Mouse (Mus musculus): ENCODE data around the gene Lamtor3. TPM values are rescaled to one million over a fixed set of nuclear protein-coding genes. Genes with fewer than 3 reads are reported as not detected.
"Not testable (repeated sequence)": the region's sequence is repeated elsewhere in the genome, so short reads cannot be mapped to it uniquely, and the experiment has no call there.

The Lamtor3 gene
- polyA plus RNA-seq, 1 experiment from 2014 or later, result 91.8 TPM

- peaks cover 42% of the 10 kb centered on the region for H3K4me1 ChIP-seq
- H3K9me3 ChIP-seq (replicated peaks), result no peaks in the 10 kb centered on the region
- H3K27me3 ChIP-seq (ENCODE audit: low read depth, poor library complexity, severe bottlenecking), result no peaks in the 10 kb centered on the region; the same call in 1 of the 2 replicates
- DNase-seq (ENCODE audit: low spot score), result no peak
- WGBS, result 76% methylated on average over 23 of the region's 23 CpGs
- H3K36me3 ChIP-seq, result no peaks in the 10 kb centered on the region
- H3K27ac ChIP-seq (replicated peaks), result no peak overlapping the region
- no peak overlapping the region for H3K4me3 ChIP-seq
These were observed 36.1 kb downstream of the Lamtor3 start for GRCm38 (mm10) chr3:137954256-137954916.

GRCm38 (mm10) chr3:137955560-137956081 lies 37.3 kb downstream of the Lamtor3 start:
- Histone ChIP-seq H3K27ac (replicated peaks) (no peak overlapping the region), H3K36me3 (no peaks in the 10 kb centered on the region), H3K4me3 (peak overlapping the region; percentile 18), H3K27me3 (ENCODE audit: low read depth, poor library complexity, severe bottlenecking) (no peaks in the 10 kb centered on the region; the same call in 1 of the 2 replicates), H3K9me3 (replicated peaks) (no peaks in the 10 kb centered on the region), H3K4me1 (peaks cover 42% of the 10 kb centered on the region)
- WGBS, result 37% methylated on average over 16 of the region's 16 CpGs
- no peak for DNase-seq (ENCODE audit: low spot score)

- no peaks in the 10 kb centered on the region; the same call in 1 of the 2 replicates for H3K27me3 ChIP-seq (ENCODE audit: low read depth, poor library complexity, severe bottlenecking)
- H3K27ac ChIP-seq (replicated peaks), result no peak overlapping the region
- H3K4me3 ChIP-seq, result no peak overlapping the region
- H3K9me3 ChIP-seq (replicated peaks), result no peaks in the 10 kb centered on the region
- 86% methylated on average over 9 of the region's 9 CpGs for WGBS
- DNase-seq (ENCODE audit: low spot score), result no peak
- no peaks in the 10 kb centered on the region for H3K36me3 ChIP-seq
- peaks cover 29% of the 10 kb centered on the region for H3K4me1 ChIP-seq
These were observed 39.6 kb downstream of the Lamtor3 start for GRCm38 (mm10) chr3:137957864-137958263.

GRCm38 (mm10) chr3:137958352-137958751 lies 40.0 kb downstream of the Lamtor3 start:
- Histone ChIP-seq H3K27ac (replicated peaks) (no peak overlapping the region), H3K4me3 (no peak overlapping the region), H3K27me3 (ENCODE audit: low read depth, poor library complexity, severe bottlenecking) (no peaks in the 10 kb centered on the region; the same call in 1 of the 2 replicates), H3K4me1 (peaks cover 24% of the 10 kb centered on the region), H3K9me3 (replicated peaks) (no peaks in the 10 kb centered on the region), H3K36me3 (no peaks in the 10 kb centered on the region)
- 95% methylated on average over 4 of the region's 4 CpGs for WGBS
- no peak for DNase-seq (ENCODE audit: low spot score)

- 82% methylated on average over 4 of the region's 4 CpGs for WGBS
- H3K9me3 ChIP-seq (replicated peaks), result no peaks in the 10 kb centered on the region
- H3K27me3 ChIP-seq (ENCODE audit: low read depth, poor library complexity, severe bottlenecking), result no peaks in the 10 kb centered on the region; the same call in 1 of the 2 replicates
- H3K27ac ChIP-seq (replicated peaks), result no peak overlapping the region
- no peaks in the 10 kb centered on the region for H3K36me3 ChIP-seq
- no peak overlapping the region for H3K4me3 ChIP-seq
- H3K4me1 ChIP-seq, result peaks cover 16% of the 10 kb centered on the region
- no peak for DNase-seq (ENCODE audit: low spot score)
These were observed 41.1 kb downstream of the Lamtor3 start for GRCm38 (mm10) chr3:137959456-137959855.

GRCm38 (mm10) chr3:137961736-137962385 lies 43.6 kb downstream of the Lamtor3 start:
- Histone ChIP-seq H3K4me1 (peaks cover 3% of the 10 kb centered on the region; the same call in 1 of the 2 replicates), H3K27me3 (ENCODE audit: low read depth, poor library complexity, severe bottlenecking) (no peaks in the 10 kb centered on the region), H3K4me3 (no peak overlapping the region), H3K36me3 (no peaks in the 10 kb centered on the region), H3K27ac (replicated peaks) (no peak overlapping the region), H3K9me3 (replicated peaks) (no peaks in the 10 kb centered on the region)
- DNase-seq (ENCODE audit: low spot score), result no peak
- WGBS, result 71% methylated on average over 8 of the region's 8 CpGs

GRCm38 (mm10) chr3:137963508-137963907 lies 45.2 kb downstream of the Lamtor3 start:
- Histone ChIP-seq H3K36me3 (no peaks in the 10 kb centered on the region), H3K4me3 (no peak overlapping the region), H3K9me3 (replicated peaks) (no peaks in the 10 kb centered on the region), H3K27ac (replicated peaks) (no peak overlapping the region), H3K27me3 (ENCODE audit: low read depth, poor library complexity, severe bottlenecking) (no peaks in the 10 kb centered on the region), H3K4me1 (peaks cover 3% of the 10 kb centered on the region; the same call in 1 of the 2 replicates)
- DNase-seq (ENCODE audit: low spot score), result no peak
- 78% methylated on average over 8 of the region's 8 CpGs for WGBS

- not testable (repeated sequence) for H3K36me3 ChIP-seq; H3K4me3 ChIP-seq; DNase-seq (ENCODE audit: low spot score); H3K9me3 ChIP-seq (replicated peaks); H3K27ac ChIP-seq (replicated peaks); H3K4me1 ChIP-seq; H3K27me3 ChIP-seq (ENCODE audit: low read depth, poor library complexity, severe bottlenecking)
- 57% methylated on average over 1 of the region's 1 CpGs for WGBS
These were observed 45.7 kb downstream of the Lamtor3 start for GRCm38 (mm10) chr3:137964014-137964413.

- 89% methylated on average over 14 of the region's 14 CpGs for WGBS
- Histone ChIP-seq H3K4me3 (no peak overlapping the region), H3K9me3 (replicated peaks) (no peaks in the 10 kb centered on the region), H3K27me3 (ENCODE audit: low read depth, poor library complexity, severe bottlenecking) (no peaks in the 10 kb centered on the region), H3K27ac (replicated peaks) (no peak overlapping the region), H3K4me1 (peaks cover 8% of the 10 kb centered on the region), H3K36me3 (no peaks in the 10 kb centered on the region)
- no peak for DNase-seq (ENCODE audit: low spot score)
These were observed 50.0 kb downstream of the Lamtor3 start for GRCm38 (mm10) chr3:137968105-137968819.

GRCm38 (mm10) chr3:137968820-137969486 lies 50.6 kb downstream of the Lamtor3 start:
- peaks cover 6% of the 10 kb centered on the region; the same call in 1 of the 2 replicates for H3K4me1 ChIP-seq
- no peak overlapping the region for H3K4me3 ChIP-seq
- DNase-seq (ENCODE audit: low spot score), result no peak
- 91% methylated on average over 9 of the region's 9 CpGs for WGBS
- H3K27ac ChIP-seq (replicated peaks), result no peak overlapping the region
- no peaks in the 10 kb centered on the region for H3K9me3 ChIP-seq (replicated peaks)
- no peaks in the 10 kb centered on the region for H3K27me3 ChIP-seq (ENCODE audit: low read depth, poor library complexity, severe bottlenecking)
- H3K36me3 ChIP-seq, result no peaks in the 10 kb centered on the region

- Histone ChIP-seq H3K27ac (replicated peaks) (peak overlapping the region; percentile 55; the same call in 1 of the 2 replicates), H3K9me3 (replicated peaks) (no peaks in the 10 kb centered on the region), H3K27me3 (ENCODE audit: low read depth, poor library complexity, severe bottlenecking) (no peaks in the 10 kb centered on the region), H3K4me3 (peak overlapping the region; percentile 33; the same call in 1 of the 2 replicates), H3K36me3 (no peaks in the 10 kb centered on the region), H3K4me1 (peaks cover 6% of the 10 kb centered on the region; the same call in 1 of the 2 replicates)
- WGBS, result 40% methylated on average over 12 of the region's 12 CpGs
- peak; percentile 63 for DNase-seq (ENCODE audit: low spot score)
These were observed 51.6 kb downstream of the Lamtor3 start for GRCm38 (mm10) chr3:137969951-137970350.

GRCm38 (mm10) chr3:137972224-137972623 lies 53.9 kb downstream of the Lamtor3 start:
- H3K9me3 ChIP-seq (replicated peaks), result no peaks in the 10 kb centered on the region
- 84% methylated on average over 5 of the region's 5 CpGs for WGBS
- no peaks in the 10 kb centered on the region for H3K36me3 ChIP-seq
- no peak overlapping the region for H3K27ac ChIP-seq (replicated peaks)
- no peak for DNase-seq (ENCODE audit: low spot score)
- H3K4me3 ChIP-seq, result no peak overlapping the region
- peaks cover 11% of the 10 kb centered on the region for H3K4me1 ChIP-seq
- H3K27me3 ChIP-seq (ENCODE audit: low read depth, poor library complexity, severe bottlenecking), result 0 out of 2 replicates have a peak, but pooled peaks cover 6% of the 10 kb centered on the region
